Mouse (Mus musculus) liver, embryonic 16.5 days (tissue): ENCODE results near the gene Desi1. TPM values are rescaled to one million over a fixed set of nuclear protein-coding genes. Genes with fewer than 3 reads are reported as not detected.
A peak's percentile ranks its signal among the peaks of the same experiment; 100 is the strongest.
"Not testable (repeated sequence)": the region's sequence is repeated elsewhere in the genome, so short reads cannot be mapped to it uniquely, and the experiment has no call there.

ENCODE experiments used
- ATAC-seq: fragments of 200-750 bp; cut with Nextera tagmentation; 2 replicates; pipeline ENCODE4 v1.8.0; 2017; ENCODE audit warnings: low read depth, mild to moderate bottlenecking, moderate number of reproducible peaks, moderate library complexity
- H3K27ac ChIP-seq: fragments of 300-500 bp; sonication (generic); 2 replicates; pipeline ENCODE4 v1.5.1; 2014; ENCODE audit warnings: mild to moderate bottlenecking, low read length
- H3K27me3 ChIP-seq: fragments of 300-500 bp; sonication (generic); 2 replicates; pipeline ENCODE4 v1.6.1; 2014; ENCODE audit warnings: low read depth, low read length, mixed read lengths; ENCODE audit not compliant: control insufficient read depth, insufficient read depth
- H3K36me3 ChIP-seq: fragments of 300-500 bp; sonication (generic); 2 replicates; pipeline ENCODE4 v1.6.1; 2014; ENCODE audit warnings: mild to moderate bottlenecking; ENCODE audit not compliant: control insufficient read depth, insufficient read depth
- H3K4me1 ChIP-seq: fragments of 300-500 bp; sonication (generic); 2 replicates; pipeline ENCODE4 v1.6.1; 2014; ENCODE audit warnings: low read depth, low read length, mixed read lengths; ENCODE audit not compliant: control insufficient read depth
- H3K4me2 ChIP-seq: fragments of 300-500 bp; sonication (generic); 2 replicates; pipeline ENCODE4 v1.6.1; 2014; ENCODE audit warnings: low read depth, low read length, mixed read lengths
- H3K4me3 ChIP-seq: fragments of 300-500 bp; sonication (generic); 2 replicates; pipeline ENCODE4 v1.5.1; 2014; ENCODE audit warnings: low read depth, mild to moderate bottlenecking, low read length
- H3K9ac ChIP-seq: fragments of 300-500 bp; sonication (generic); 2 replicates; pipeline ENCODE4 v1.6.1; 2014; ENCODE audit warnings: low read depth, low read length
- H3K9me3 ChIP-seq: fragments of 300-500 bp; sonication (generic); replicated peaks from 2 replicates; pipeline ENCODE4 v1.6.1; 2016; ENCODE audit warnings: low read length; ENCODE audit not compliant: control insufficient read depth
- WGBS: fragments of 180-500 bp; shearing (Covaris S2); extraction: QIAGEN DNeasy Blood & Tissue Kit; methylation state at CpG from one replicate; pipeline ENCODE4 v1.1.7; 2014; ENCODE audit not compliant: insufficient replicate concordance; 5-methylcytosine and 5-hydroxymethylcytosine counted together
- polyA plus RNA-seq: library from polyadenylated mRNA; unstranded; fragments of >200 nt; fragmentation: Nextera tagmentation; extraction: Ambion mirVana; gene quantifications from 2 replicates; pipeline ENCODE4 v1.2.1, GENCODE M21; 2015

The Desi1 gene
- polyA plus RNA-seq, 1 experiment from 2014 or later, result 11.5 TPM

DNA sequence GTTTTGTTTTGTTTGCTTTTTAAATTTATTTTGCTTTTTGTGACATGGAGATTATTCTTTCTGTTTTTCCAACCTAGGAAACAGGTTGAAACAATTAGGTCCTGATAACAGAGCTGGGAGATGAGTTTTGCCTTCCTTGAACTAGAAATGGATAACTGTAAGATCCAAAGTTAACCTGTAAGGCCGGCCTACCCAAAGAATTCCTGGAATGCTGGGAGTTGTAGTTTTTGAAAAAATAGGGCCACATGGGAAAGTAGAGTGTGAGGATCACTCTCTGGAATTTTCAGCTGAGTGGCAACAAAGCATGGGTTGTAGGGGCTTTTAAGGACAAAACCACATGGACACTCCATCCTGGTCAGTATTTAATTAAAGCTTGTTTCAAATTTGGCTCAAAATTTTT is 51.5 kb downstream of the Desi1 start:
- Histone ChIP-seq H3K27ac (no peak overlapping the region), H3K9ac (no peak overlapping the region), H3K9me3 (no peaks in the 10 kb centered on the region), H3K4me2 (no peak overlapping the region), H3K4me1 (no peaks in the 10 kb centered on the region), H3K27me3 (no peaks in the 10 kb centered on the region), H3K36me3 (no peaks in the 10 kb centered on the region), H3K4me3 (no peak overlapping the region)
- no peak for ATAC-seq
- WGBS, result 54% methylated on average over 1 of the region's 1 CpGs

DNA sequence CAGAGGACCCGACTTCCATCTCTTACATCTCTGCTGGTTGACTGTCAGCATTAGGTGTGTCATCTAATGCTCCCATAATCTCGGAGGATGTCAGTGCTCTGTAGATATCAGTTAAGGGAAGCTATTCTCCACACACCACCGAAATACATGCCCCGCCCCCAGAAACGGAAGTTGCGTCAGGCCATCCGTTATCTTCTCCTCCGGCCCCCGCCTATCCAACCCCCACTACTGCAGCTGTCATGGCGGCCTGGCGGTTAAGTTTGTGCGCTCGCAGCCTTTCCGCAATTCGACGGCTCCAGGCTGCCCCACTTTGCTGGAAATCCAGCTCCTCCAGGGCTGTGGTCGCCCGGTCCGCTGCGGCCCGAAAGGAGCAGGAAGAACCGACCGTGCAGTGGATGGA is 53.3 kb downstream of the Desi1 start, which contains the start of gene 1700029P11Rik:
Gene 1700029P11Rik (plus strand): TSS at position 220 of the 400 bp plus-strand sequence.
- no peak for ATAC-seq
- H3K4me3 ChIP-seq, result no peak within 1 kb of the TSS
- H3K4me1 ChIP-seq, result no peaks in the 10 kb centered on the region
- no peak within 1 kb of the TSS for H3K4me2 ChIP-seq
- H3K27me3 ChIP-seq, result no peaks in the 10 kb centered on the region
- no peak within 1 kb of the TSS for H3K9ac ChIP-seq
- no peaks in the 10 kb centered on the region for H3K36me3 ChIP-seq
- no peak within 1 kb of the TSS for H3K27ac ChIP-seq
- 82% methylated on average over 23 of the region's 23 CpGs for WGBS
- no peaks in the 10 kb centered on the region for H3K9me3 ChIP-seq

DNA sequence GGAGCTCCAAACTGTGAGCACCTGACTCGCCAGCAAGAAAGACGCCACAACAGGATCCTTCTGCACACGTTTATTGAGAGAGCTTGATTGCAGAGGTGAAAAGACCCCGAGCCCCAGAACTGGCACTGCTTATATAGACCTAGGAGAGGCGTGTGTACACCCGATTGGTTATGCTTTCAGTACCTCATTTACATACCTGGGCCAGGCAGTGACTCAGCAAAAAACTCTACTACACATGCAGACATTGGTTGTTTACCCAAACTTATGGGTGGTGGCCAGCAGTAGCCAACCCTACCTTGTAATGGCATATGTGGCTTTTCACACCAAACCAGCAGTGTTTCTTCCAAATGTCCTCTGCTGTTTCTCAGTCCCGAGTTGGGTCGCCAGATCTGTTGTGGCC is 58.5 kb downstream of the Desi1 start:
- H3K4me2 ChIP-seq, H3K27me3 ChIP-seq, ATAC-seq, H3K27ac ChIP-seq, H3K9me3 ChIP-seq, H3K4me1 ChIP-seq, H3K9ac ChIP-seq, H3K36me3 ChIP-seq, H3K4me3 ChIP-seq: not testable (repeated sequence)
- WGBS, result 82% methylated on average over 8 of the region's 8 CpGs

DNA sequence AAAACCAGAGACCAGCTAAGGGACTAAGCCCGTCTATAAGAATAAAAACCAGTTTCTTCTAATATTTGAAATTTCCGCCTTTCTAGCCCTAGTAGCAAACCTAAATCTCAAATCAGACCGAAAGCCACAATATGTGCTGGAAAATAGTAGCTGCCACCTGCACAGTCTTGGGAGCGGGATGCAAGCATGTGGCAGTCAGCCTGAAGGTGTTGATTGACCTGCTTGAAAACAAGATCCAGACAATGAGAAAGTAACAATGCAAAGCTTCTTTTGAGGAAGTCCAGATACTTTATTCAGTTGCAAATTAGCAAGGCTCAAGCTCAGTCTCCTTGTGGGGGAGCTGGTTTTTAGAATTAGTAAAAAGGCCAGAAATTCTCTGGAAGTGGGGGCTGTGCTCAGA is 63.2 kb downstream of the Desi1 start:
- ATAC-seq, H3K9me3 ChIP-seq, H3K4me2 ChIP-seq, H3K4me3 ChIP-seq, H3K9ac ChIP-seq, H3K36me3 ChIP-seq, H3K27me3 ChIP-seq, H3K4me1 ChIP-seq, H3K27ac ChIP-seq: not testable (repeated sequence)
- 76% methylated on average over 4 of the region's 4 CpGs for WGBS

DNA sequence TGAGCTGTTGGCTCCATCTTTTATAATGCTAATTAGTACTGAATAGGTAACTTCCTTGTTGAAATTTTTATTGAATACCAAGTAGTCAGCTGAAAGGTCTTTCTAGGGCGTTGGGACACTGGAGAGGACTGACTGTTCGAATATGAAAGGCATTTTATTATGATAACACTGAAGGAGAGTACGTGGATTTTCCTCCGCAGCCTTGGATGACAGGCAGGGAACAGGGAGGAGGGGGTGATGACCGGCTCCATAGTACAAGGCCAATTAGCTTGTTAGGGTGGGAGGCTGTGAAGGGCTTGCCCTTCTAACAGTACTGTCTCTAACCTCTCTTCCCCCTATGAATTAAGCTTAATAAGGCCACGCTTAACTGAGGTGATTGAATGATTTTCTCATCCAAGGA is 64.0 kb downstream of the Desi1 start:
- ATAC-seq, H3K4me1 ChIP-seq, H3K9ac ChIP-seq, H3K27me3 ChIP-seq, H3K4me3 ChIP-seq, H3K9me3 ChIP-seq, H3K27ac ChIP-seq, H3K4me2 ChIP-seq, H3K36me3 ChIP-seq: not testable (repeated sequence)
- 80% methylated on average over 6 of the region's 6 CpGs for WGBS

DNA sequence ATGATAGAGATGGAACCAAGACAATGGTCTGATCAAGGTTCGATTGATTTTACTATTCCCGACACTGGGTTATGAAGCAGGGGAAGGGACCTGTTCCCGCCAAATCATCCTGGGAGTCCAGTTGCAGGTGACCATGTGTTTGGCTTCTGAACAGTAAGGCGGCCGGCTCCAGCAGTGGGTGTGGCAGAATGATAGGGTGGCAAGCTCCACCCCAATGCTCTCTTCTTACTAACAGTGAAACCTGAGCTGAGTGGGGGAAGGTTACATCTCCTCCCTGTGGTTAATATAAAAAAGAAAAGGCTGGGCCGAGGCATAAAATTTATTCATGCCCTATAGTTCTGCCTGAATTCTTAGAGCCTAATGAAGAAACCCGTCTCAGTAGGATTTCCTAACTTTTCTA is 64.5 kb downstream of the Desi1 start:
- H3K27me3 ChIP-seq, result no peaks in the 10 kb centered on the region
- no peaks in the 10 kb centered on the region for H3K9me3 ChIP-seq
- no peaks in the 10 kb centered on the region for H3K36me3 ChIP-seq
- peaks cover 7% of the 10 kb centered on the region for H3K4me1 ChIP-seq
- no peak overlapping the region for H3K27ac ChIP-seq
- H3K9ac ChIP-seq, result no peak overlapping the region
- H3K4me2 ChIP-seq, result peak overlapping the region; percentile 7; the same call in 1 of the 2 replicates
- WGBS, result 39% methylated on average over 7 of the region's 7 CpGs
- H3K4me3 ChIP-seq, result no peak overlapping the region
- peak; percentile 70 for ATAC-seq

DNA sequence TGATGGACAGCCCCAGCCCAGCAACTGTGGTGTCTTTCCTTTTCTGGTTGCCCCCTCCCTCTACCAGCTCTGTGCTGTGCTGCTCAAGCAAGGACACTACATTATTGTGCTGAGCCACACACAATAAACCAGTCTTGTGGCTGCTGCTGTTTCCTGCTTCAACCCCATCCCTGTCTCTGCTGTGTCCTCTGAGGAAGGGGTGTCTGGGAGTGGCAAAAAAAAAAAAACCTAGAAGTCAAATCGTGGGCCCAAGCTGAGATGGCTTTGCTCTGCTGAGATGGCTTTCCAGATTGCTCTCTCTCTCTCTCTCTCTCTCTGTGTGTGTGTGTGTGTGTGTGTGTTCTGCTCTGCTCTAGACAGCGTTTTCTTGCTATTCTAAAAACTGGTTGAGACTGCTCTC is 65.2 kb downstream of the Desi1 start:
- no peaks in the 10 kb centered on the region for H3K27me3 ChIP-seq
- H3K36me3 ChIP-seq, result no peaks in the 10 kb centered on the region
- no peak for ATAC-seq
- 35% methylated on average over 2 of the region's 2 CpGs for WGBS
- H3K9ac ChIP-seq, result no peak overlapping the region
- no peaks in the 10 kb centered on the region for H3K9me3 ChIP-seq
- H3K4me3 ChIP-seq, result no peak overlapping the region
- H3K4me2 ChIP-seq, result no peak overlapping the region
- H3K4me1 ChIP-seq, result peaks cover 7% of the 10 kb centered on the region
- no peak overlapping the region for H3K27ac ChIP-seq

DNA sequence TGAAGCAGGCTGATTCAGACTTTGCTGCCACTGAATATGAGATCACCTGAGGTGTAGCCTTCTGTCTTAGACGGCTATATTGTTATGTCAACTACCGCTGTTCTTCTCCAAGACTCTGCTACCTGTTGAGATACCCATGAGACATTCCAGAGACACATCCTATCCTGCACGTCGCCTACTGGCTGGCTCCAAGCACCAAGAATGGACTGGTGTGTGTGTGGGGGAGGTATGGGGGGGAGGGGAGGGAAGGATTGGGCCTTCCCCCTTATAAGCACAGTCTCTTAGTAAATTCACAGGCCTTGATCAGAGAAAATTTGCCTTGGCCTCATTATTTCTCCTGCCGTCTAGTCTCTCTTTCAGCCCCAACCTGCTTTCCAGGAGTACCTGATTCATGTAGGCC is 65.8 kb downstream of the Desi1 start:
- no peaks in the 10 kb centered on the region for H3K36me3 ChIP-seq
- peaks cover 7% of the 10 kb centered on the region for H3K4me1 ChIP-seq
- H3K4me3 ChIP-seq, result no peak overlapping the region
- no peak overlapping the region for H3K27ac ChIP-seq
- no peak overlapping the region for H3K4me2 ChIP-seq
- no peak for ATAC-seq
- 81% methylated on average over 5 of the region's 5 CpGs for WGBS
- H3K9ac ChIP-seq, result no peak overlapping the region
- no peaks in the 10 kb centered on the region for H3K9me3 ChIP-seq
- H3K27me3 ChIP-seq, result no peaks in the 10 kb centered on the region

DNA sequence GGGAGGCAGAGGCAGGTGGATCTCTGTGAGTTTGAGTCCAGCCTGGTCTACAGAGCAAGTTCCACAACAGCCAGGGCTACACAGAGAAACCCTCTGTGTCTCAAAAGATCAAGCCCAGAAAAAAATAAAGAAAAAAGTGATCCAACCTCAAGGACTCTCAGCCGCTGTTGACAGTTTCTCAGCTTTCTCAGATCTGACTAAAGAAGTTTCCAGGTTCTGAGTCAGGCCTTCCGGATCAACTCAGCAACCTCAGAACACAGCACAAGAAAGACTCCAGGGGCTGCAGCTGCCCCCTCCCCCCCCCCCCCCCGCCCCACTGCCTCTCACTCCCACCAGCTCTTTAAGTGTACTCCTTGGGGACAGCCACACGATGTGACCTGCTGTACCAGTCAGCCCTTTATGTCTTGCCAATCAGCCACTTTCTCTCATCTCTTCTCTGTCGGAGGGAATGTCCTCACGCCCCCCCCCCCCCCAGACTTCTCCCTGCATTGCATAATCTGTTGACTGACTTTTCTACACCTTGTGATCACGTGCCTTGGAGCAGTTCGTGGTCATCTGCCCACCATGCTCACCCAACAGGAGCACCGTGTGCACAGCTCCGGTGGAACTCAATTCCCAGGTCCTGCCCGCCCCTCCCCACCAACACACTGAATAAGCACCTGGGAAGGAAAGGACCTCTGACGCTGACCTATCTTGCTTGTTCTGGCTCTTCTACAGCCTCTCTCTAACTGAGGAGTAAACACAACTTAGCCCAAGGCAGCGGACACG is 67.4 kb downstream of the Desi1 start:
- Histone ChIP-seq H3K4me1 (peaks cover 7% of the 10 kb centered on the region), H3K4me2 (no peak overlapping the region), H3K4me3 (no peak overlapping the region), H3K9ac (no peak overlapping the region), H3K27ac (no peak overlapping the region), H3K9me3 (no peaks in the 10 kb centered on the region), H3K27me3 (no peaks in the 10 kb centered on the region), H3K36me3 (no peaks in the 10 kb centered on the region)
- 63% methylated on average over 13 of the region's 14 CpGs for WGBS
- ATAC-seq, result no peak
